Comparison of ENCODE assay signal across 7 mouse cellular contexts in genomic region chr4:134121571-134121970, GRCm38 (mm10). TPM values are rescaled to one million over a fixed set of nuclear protein-coding genes. Genes with fewer than 3 reads are reported as not detected.
DNase-seq lines count a peak whose midpoint lies in the region; ATAC-seq and TF ChIP-seq lines count a peak whose summit lies in the region.

No protein-coding gene starts in this region.

- H3K27ac ChIP-seq in midbrain, embryonic 10.5 days (replicated peaks), result 0 out of 2 replicates have a peak overlapping the region, but pooled peaks have one; percentile 15
- no peak overlapping the region for H3K27ac ChIP-seq in midbrain, embryonic 14.5 days (replicated peaks; ENCODE audit: low read depth, low read length)
- H3K27ac ChIP-seq in ES-E14 (ENCODE audit: insufficient read depth, low read depth, low read length, poor library complexity, severe bottlenecking), result no peak overlapping the region
- H3K27ac ChIP-seq in liver, embryonic 15.5 days (replicated peaks), result peak overlapping the region; percentile 48; the same call in 1 of the 2 replicates

- 0 out of 2 replicates have a peak, but pooled peaks cover 5% of the 10 kb centered on the region for H3K36me3 ChIP-seq in midbrain, embryonic 10.5 days
- no peaks in the 10 kb centered on the region for H3K36me3 ChIP-seq in midbrain, embryonic 14.5 days (ENCODE audit: control insufficient read depth, insufficient read depth, low read length)
- no peaks in the 10 kb centered on the region for H3K36me3 ChIP-seq in ES-E14 (ENCODE audit: control insufficient read depth, insufficient read depth, low read length, poor library complexity, severe bottlenecking)
- no peaks in the 10 kb centered on the region for H3K36me3 ChIP-seq in liver, embryonic 15.5 days (replicated peaks)

- 58% methylated on average over 4 of the region's 4 CpGs for WGBS in midbrain, embryonic 10.5 days
- WGBS in midbrain, embryonic 14.5 days, result 52% methylated on average over 4 of the region's 4 CpGs
- WGBS in liver, embryonic 15.5 days (ENCODE audit: insufficient replicate concordance), result 42% methylated on average over 4 of the region's 4 CpGs

- ATAC-seq in midbrain, embryonic 14.5 days (ENCODE audit: low FRiP score, low TSS enrichment), result no peak
- ATAC-seq in liver, embryonic 15.5 days (ENCODE audit: insufficient read depth), result no peak

- no peaks in the 10 kb centered on the region for H3K27me3 ChIP-seq in midbrain, embryonic 10.5 days (ENCODE audit: low read depth, poor library complexity, severe bottlenecking)
- H3K27me3 ChIP-seq in midbrain, embryonic 14.5 days (ENCODE audit: control insufficient read depth, insufficient read depth, low read length), result no peaks in the 10 kb centered on the region
- H3K27me3 ChIP-seq in liver, embryonic 15.5 days, result peaks cover 3% of the 10 kb centered on the region; the same call in 1 of the 2 replicates

- H3K4me1 ChIP-seq in midbrain, embryonic 10.5 days, result peaks cover 33% of the 10 kb centered on the region
- 0 out of 2 replicates have a peak, but pooled peaks cover 5% of the 10 kb centered on the region for H3K4me1 ChIP-seq in midbrain, embryonic 14.5 days (ENCODE audit: control insufficient read depth, insufficient read depth, low read length)
- peaks cover 21 to 49% of the 10 kb centered on the region in 2 experiments for H3K4me1 ChIP-seq in ES-E14 (ENCODE audit: control insufficient read depth in 2 of 2, insufficient read depth in 2 of 2, low read length in 2 of 2, poor library complexity in 1 of 2)
- H3K4me1 ChIP-seq in liver, embryonic 15.5 days (replicated peaks), result peaks cover 53% of the 10 kb centered on the region

- no peak overlapping the region for H3K4me3 ChIP-seq in midbrain, embryonic 10.5 days
- no peak overlapping the region for H3K4me3 ChIP-seq in midbrain, embryonic 14.5 days (replicated peaks; ENCODE audit: low read depth, low read length)
- H3K4me3 ChIP-seq in ES-E14 (ENCODE audit: insufficient read depth in 1 of 2, low read depth in 1 of 2, low read length in 2 of 2, poor library complexity in 1 of 2, severe bottlenecking in 1 of 2), result no peak overlapping the region
- H3K4me3 ChIP-seq in liver, embryonic 15.5 days (replicated peaks), result no peak overlapping the region

- H3K4me2 ChIP-seq in midbrain, embryonic 14.5 days (ENCODE audit: low read length), result no peak overlapping the region
- no peak overlapping the region for H3K4me2 ChIP-seq in liver, embryonic 15.5 days

- no peak overlapping the region for H3K9ac ChIP-seq in midbrain, embryonic 14.5 days (replicated peaks; ENCODE audit: low read length)
- peak overlapping the region; percentile 3; the same call in 1 of the 2 replicates for H3K9ac ChIP-seq in ES-E14 (ENCODE audit: insufficient read depth, low read depth, low read length, poor library complexity, severe bottlenecking)
- H3K9ac ChIP-seq in liver, embryonic 15.5 days, result no peak overlapping the region

- in situ Hi-C loops in ES-E14 (cut with MboI; ENCODE audit: low sequenced_read_pairs in 2 of 2, unreplicated experiment in 2 of 2), result no loop called here

- no peak for DNase-seq in midbrain, embryonic 10.5 days (ENCODE audit: low spot score)
- no peak for DNase-seq in midbrain, embryonic 14.5 days
- no peak for DNase-seq in ES-E14 (ENCODE audit: low read depth, low spot score)
- DNase-seq in thymus, postnatal 10 days (ENCODE audit: low spot score in 2 of 2), result peak; percentile 84 to 87
- DNase-seq in lung, postnatal 14 days, result no peak
- no peak for DNase-seq in layer of hippocampus, postnatal 25 days (ENCODE audit: extremely low spot score in 1 of 2, low spot score in 1 of 2)

- no peaks in the 10 kb centered on the region for H3K9me3 ChIP-seq in midbrain, embryonic 10.5 days (replicated peaks)
- H3K9me3 ChIP-seq in midbrain, embryonic 14.5 days (ENCODE audit: control insufficient read depth, low read length), result no peaks in the 10 kb centered on the region
- H3K9me3 ChIP-seq in ES-E14 (ENCODE audit: control insufficient read depth, insufficient read depth, low read depth, low read length), result no peaks in the 10 kb centered on the region
- H3K9me3 ChIP-seq in liver, embryonic 15.5 days (replicated peaks), result no peaks in the 10 kb centered on the region

TF ChIP-seq in ES-E14, 5 proteins besides CTCF, POLR2A, EP300 and RAD21:
- TF ChIP-seq ZNF384 (IDR thresholded peaks at IDR 0.05; ENCODE audit: low read depth, low read length) (no peak), MAFK (IDR thresholded peaks at IDR 0.05; ENCODE audit: insufficient read depth, low read depth, low read length) (no peak), HCFC1 (IDR thresholded peaks at IDR 0.05; ENCODE audit: borderline replicate concordance, insufficient read depth, low read length) (no peak), CHD2 (IDR thresholded peaks at IDR 0.05; ENCODE audit: low read depth, low read length) (no peak), ZC3H11A (IDR thresholded peaks at IDR 0.05; ENCODE audit: borderline replicate concordance, low read depth, low read length) (no peak)

RNA-seq across cellular contexts. Expression of gene Sh3bgrl3, which starts 7.0 kb away (rescaled TPM):
- 302 and 324 TPM in 2 replicates for polyA plus RNA-seq in midbrain, embryonic 10.5 days (2016; fragmentation: Nextera tagmentation; extraction: Ambion mirVana)
- polyA plus RNA-seq in midbrain, embryonic 14.5 days (2014; fragmentation: Nextera tagmentation; extraction: Ambion mirVana), result 376 and 460 TPM in 2 replicates
- total RNA-seq in ES-E14 (2012; rRNA removed), result 87.2 and 96.5 TPM in 2 replicates
- 151 and 166 TPM in 2 replicates for polyA plus RNA-seq in liver, embryonic 15.5 days (2015; fragmentation: Nextera tagmentation; extraction: Ambion mirVana)
- 100 to 1,000 TPM; 281 to 297 TPM for total RNA-seq in layer of hippocampus, postnatal 25 days (2021)

RNA-seq across cellular contexts. Expression of gene Ubxn11, which starts 19.2 kb away (rescaled TPM):
- 4.8 and 6.5 TPM in 2 replicates for polyA plus RNA-seq in midbrain, embryonic 10.5 days (2016; fragmentation: Nextera tagmentation; extraction: Ambion mirVana)
- polyA plus RNA-seq in midbrain, embryonic 14.5 days (2014; fragmentation: Nextera tagmentation; extraction: Ambion mirVana), result 11.7 and 13.6 TPM in 2 replicates
- total RNA-seq in ES-E14 (2012; rRNA removed), result 12.4 and 23.3 TPM in 2 replicates
- polyA plus RNA-seq in liver, embryonic 15.5 days (2015; fragmentation: Nextera tagmentation; extraction: Ambion mirVana), result 1.8 and 2.1 TPM in 2 replicates
- 10 to 100 TPM; 24.0 to 32.1 TPM for total RNA-seq in layer of hippocampus, postnatal 25 days (2021)

RNA-seq across cellular contexts. Expression of gene Cd52, which starts 26.7 kb away (rescaled TPM):
- 5.1 TPM in 2 replicates for polyA plus RNA-seq in midbrain, embryonic 10.5 days (2016; fragmentation: Nextera tagmentation; extraction: Ambion mirVana)
- polyA plus RNA-seq in midbrain, embryonic 14.5 days (2014; fragmentation: Nextera tagmentation; extraction: Ambion mirVana), result 1.8 and 4.5 TPM in 2 replicates
- 1.5 and 13.0 TPM in 2 replicates for total RNA-seq in ES-E14 (2012; rRNA removed)
- polyA plus RNA-seq in liver, embryonic 15.5 days (2015; fragmentation: Nextera tagmentation; extraction: Ambion mirVana), result 47.4 and 51.5 TPM in 2 replicates
- 1 to 10 TPM; 1.6 TPM for total RNA-seq in layer of hippocampus, postnatal 25 days (2021)

Comparison
In these comparisons a context has a peak if more than half of its experiments do, and no peak if none do; other contexts are left out.
1. H3K27ac ChIP-seq: peak in midbrain, embryonic 10.5 days (single experiment) and liver, embryonic 15.5 days (single experiment); none in midbrain, embryonic 14.5 days (single experiment) and ES-E14 (single experiment).
2. DNase-seq: peak in thymus, postnatal 10 days (2 of 2); none in midbrain, embryonic 10.5 days (single experiment), midbrain, embryonic 14.5 days (single experiment), ES-E14 (single experiment), lung, postnatal 14 days (single experiment) and layer of hippocampus, postnatal 25 days (0 of 2).